Mouse (Mus musculus) cerebellum, adult 11 months (tissue): ENCODE results near the gene Prr9.

Source experiments
- DNase-seq: peaks from one replicate; pipeline ENCODE4 v3.0.0; 2022

Gene Prr9

GRCm38 (mm10) chr3:92123847-92124246 is at the start of gene Prr9:
TSS of gene Prr9 (minus strand) at chr3:92123947.
- no peak for DNase-seq

DNA sequence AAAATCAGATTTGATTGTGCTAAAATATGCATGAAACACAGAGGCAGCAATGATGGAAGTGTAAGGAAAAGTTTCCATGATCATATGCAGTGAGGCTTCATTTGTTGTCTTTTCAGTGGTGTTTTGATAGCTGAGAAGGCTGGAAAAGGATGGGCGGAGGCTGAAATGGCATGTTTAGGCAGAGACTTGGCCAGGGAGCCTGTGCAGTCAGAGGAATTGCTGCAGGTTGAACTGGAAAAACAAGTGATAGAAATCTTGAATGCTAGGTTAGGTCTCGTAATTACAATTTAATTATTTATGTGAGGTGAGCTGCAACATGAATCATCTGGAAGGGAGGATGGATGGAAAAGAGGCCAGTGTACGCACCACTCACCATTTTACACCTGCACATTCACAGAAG is 46.1 kb upstream of the Prr9 start:
- DNase-seq, result no peak

DNA sequence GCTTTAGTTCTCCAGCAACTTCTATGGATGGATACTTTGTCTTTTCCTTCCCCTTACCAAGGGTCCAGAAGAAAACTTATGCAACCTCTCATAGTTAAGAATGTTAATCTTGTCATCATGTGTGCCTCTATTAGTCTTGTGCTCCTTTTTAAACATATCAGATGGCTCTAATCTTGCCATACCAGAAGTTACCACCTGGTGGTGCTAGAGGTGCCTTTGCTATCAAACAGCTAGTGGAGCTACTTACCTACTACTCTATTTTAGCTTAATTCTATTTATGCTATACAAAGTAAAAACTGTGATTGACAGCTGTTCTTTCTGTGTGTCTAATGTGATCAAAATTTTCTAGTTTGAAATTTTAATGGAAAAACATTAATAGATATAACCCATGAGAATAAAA is 29.6 kb upstream of the Prr9 start:
- no peak for DNase-seq

- DNase-seq, result peak; percentile 11
Observed at GRCm38 (mm10) chr3:92150631-92151277, 27.0 kb upstream of the Prr9 start.

GRCm38 (mm10) chr3:92147913-92148312 is 24.2 kb upstream of the Prr9 start:
- DNase-seq, result no peak

GRCm38 (mm10) chr3:92147420-92147819 is 23.7 kb upstream of the Prr9 start:
- DNase-seq, result no peak

- no peak for DNase-seq
Observed at GRCm38 (mm10) chr3:92142644-92143043, 18.9 kb upstream of the Prr9 start, which contains the start of gene Lelp1. TSS of gene Lelp1 (minus strand) at chr3:92142744.

GRCm38 (mm10) chr3:92120902-92121301 is 2.8 kb downstream of the Prr9 start:
- no peak for DNase-seq

- DNase-seq, result no peak
Observed at GRCm38 (mm10) chr3:92117930-92118329, 5.8 kb downstream of the Prr9 start.

- no peak for DNase-seq
Observed at GRCm38 (mm10) chr3:92111526-92111925, 12.2 kb downstream of the Prr9 start.

- no peak for DNase-seq
Observed at GRCm38 (mm10) chr3:92110790-92111189, 13.0 kb downstream of the Prr9 start.

- no peak for DNase-seq
Observed at GRCm38 (mm10) chr3:92106582-92106981, 17.2 kb downstream of the Prr9 start.

DNA sequence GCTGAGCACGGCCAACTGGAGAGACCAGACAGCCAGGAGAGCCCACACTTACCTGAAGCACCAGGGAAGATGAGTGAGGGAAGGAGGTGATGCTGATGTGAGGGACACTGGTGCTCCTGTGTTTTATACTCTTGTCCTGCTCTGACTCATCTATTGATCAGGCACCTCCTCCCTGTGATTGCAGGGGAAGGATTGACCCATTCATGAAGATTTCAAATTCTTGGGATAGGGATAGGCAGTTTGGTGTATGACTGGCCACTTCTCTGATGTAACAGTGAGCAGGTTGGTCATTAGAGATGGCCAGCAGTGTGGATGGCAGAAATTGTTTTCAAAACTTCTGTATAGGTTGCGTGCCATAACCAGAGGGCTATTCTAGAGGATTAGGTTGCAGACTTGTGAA is 40.7 kb downstream of the Prr9 start, which contains the start of gene Lor:
Gene Lor, minus strand, starts transcription at position 101 of the 400 bp plus-strand sequence.
- no peak for DNase-seq

- no peak for DNase-seq
Observed at GRCm38 (mm10) chr3:92081285-92081931, 42.3 kb downstream of the Prr9 start.

DNA sequence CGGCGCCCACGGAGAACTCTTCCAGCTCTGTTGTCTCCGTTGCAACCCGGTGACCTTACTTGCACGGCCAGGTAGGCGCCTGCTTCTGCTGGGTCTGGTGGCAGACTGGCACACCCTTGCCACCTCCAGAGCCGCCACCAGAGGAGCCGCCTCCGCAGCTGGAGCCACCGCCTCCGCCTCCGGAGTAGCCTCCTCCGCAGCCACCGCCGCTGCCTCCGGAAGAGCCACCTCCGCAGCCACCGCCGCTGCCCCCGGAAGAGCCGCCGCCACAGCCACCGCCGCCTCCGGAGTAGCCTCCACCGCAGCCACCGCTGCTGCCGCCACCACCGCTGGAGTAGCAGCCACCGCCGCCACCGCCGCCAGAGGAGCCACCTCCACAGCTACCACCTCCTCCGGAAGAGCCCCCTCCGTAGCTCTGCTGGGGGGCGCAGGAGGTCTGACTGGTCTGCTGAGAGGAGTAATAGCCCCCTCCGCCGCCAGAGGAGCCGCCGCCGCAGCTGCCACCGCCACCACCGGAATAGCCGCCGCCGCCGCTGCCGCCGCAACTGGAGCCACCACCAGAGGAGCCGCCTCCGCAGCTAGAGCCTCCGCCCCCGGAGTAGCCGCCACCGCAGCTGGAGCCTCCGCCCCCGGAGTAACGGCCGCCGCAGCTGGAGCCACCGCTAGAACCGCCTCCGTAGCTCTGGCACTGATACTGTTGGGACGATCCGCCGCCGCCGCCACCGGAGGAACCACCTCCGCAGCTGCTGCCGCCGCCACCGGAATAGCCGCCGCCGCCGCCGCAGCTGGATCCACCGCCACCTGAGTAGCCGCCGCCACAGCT is 43.1 kb downstream of the Prr9 start:
- no peak for DNase-seq
